Mouse (Mus musculus) limb, embryonic 10.5 days (tissue): Measurements from ENCODE around the gene Asgr1. TPM values are rescaled to one million over a fixed set of nuclear protein-coding genes. Genes with fewer than 3 reads are reported as not detected.
"Not testable (repeated sequence)": the region's sequence is repeated elsewhere in the genome, so short reads cannot be mapped to it uniquely, and the experiment has no call there.

Experiments
- DNase-seq: peaks from one replicate; pipeline ENCODE4 v3.0.0-alpha.2; 2017; ENCODE audit warnings: low spot score
- H3K27ac ChIP-seq: fragments of 300-500 bp; sonication (generic); 2 replicates; pipeline ENCODE4 v1.5.1; 2016; ENCODE audit warnings: mild to moderate bottlenecking
- H3K27me3 ChIP-seq: fragments of 300-500 bp; sonication (generic); 2 replicates; pipeline ENCODE4 v1.6.1; 2016; ENCODE audit warnings: low read depth, mild to moderate bottlenecking; ENCODE audit not compliant: poor library complexity, severe bottlenecking
- H3K36me3 ChIP-seq: fragments of 300-500 bp; sonication (generic); 2 replicates; pipeline ENCODE4 v1.6.1; 2016; ENCODE audit warnings: mild to moderate bottlenecking, moderate library complexity
- H3K4me1 ChIP-seq: fragments of 300-500 bp; sonication (generic); 2 replicates; pipeline ENCODE4 v1.6.1; 2016
- H3K4me3 ChIP-seq: fragments of 300-500 bp; sonication (generic); 2 replicates; pipeline ENCODE4 v1.5.1; 2016; ENCODE audit warnings: mild to moderate bottlenecking, moderate library complexity
- H3K9me3 ChIP-seq: fragments of 300-500 bp; sonication (generic); replicated peaks from 2 replicates; pipeline ENCODE4 v1.6.1; 2016; ENCODE audit warnings: mild to moderate bottlenecking
- WGBS: fragments of 180-500 bp; shearing (Covaris S2); methylation state at CpG from one replicate; pipeline ENCODE4 v1.1.7; 2016; 5-methylcytosine and 5-hydroxymethylcytosine counted together
- polyA plus RNA-seq: library from polyadenylated mRNA; unstranded; fragments of >200 nt; fragmentation: Nextera tagmentation; extraction: Ambion mirVana; gene quantifications from 2 replicates; pipeline ENCODE4 v1.2.1, GENCODE M21; 2016

Asgr1 gene
- polyA plus RNA-seq, 1 experiment from 2014 or later, result 0.71 TPM

GRCm38 (mm10) chr11:70055618-70056214, 1.8 kb downstream of the Asgr1 start:
- H3K4me3 ChIP-seq, result peak overlapping the region; percentile 24; the same call in 1 of the 2 replicates
- H3K27ac ChIP-seq, result peak overlapping the region; percentile 50
- 28% methylated on average over 18 of the region's 18 CpGs for WGBS
- peak; percentile 89 for DNase-seq
- peaks cover 15% of the 10 kb centered on the region for H3K27me3 ChIP-seq
- no peaks in the 10 kb centered on the region for H3K36me3 ChIP-seq
- H3K4me1 ChIP-seq, result peaks cover 24% of the 10 kb centered on the region
- H3K9me3 ChIP-seq, result no peaks in the 10 kb centered on the region

- peaks cover 24% of the 10 kb centered on the region for H3K4me1 ChIP-seq
- H3K27ac ChIP-seq, result no peak overlapping the region
- DNase-seq, result no peak
- WGBS, result 90% methylated on average over 9 of the region's 9 CpGs
- no peaks in the 10 kb centered on the region for H3K9me3 ChIP-seq
- peaks cover 15% of the 10 kb centered on the region for H3K27me3 ChIP-seq
- no peaks in the 10 kb centered on the region for H3K36me3 ChIP-seq
- H3K4me3 ChIP-seq, result no peak overlapping the region
Measured at GRCm38 (mm10) chr11:70057805-70058204, 3.9 kb downstream of the Asgr1 start.

- Histone ChIP-seq H3K4me1 (peaks cover 23% of the 10 kb centered on the region), H3K27me3 (peaks cover 1% of the 10 kb centered on the region; the same call in 1 of the 2 replicates), H3K4me3 (no peak overlapping the region), H3K27ac (no peak overlapping the region), H3K36me3 (no peaks in the 10 kb centered on the region), H3K9me3 (peaks cover 3% of the 10 kb centered on the region; the same call in 1 of the 2 replicates)
- DNase-seq, result no peak
- 62% methylated on average over 6 of the region's 6 CpGs for WGBS
Measured at GRCm38 (mm10) chr11:70059930-70060329, 6.0 kb downstream of the Asgr1 start.

GRCm38 (mm10) chr11:70063053-70063452, 9.2 kb downstream of the Asgr1 start:
- Histone ChIP-seq H3K9me3 (peaks cover 3% of the 10 kb centered on the region; the same call in 1 of the 2 replicates), H3K4me3 (no peak overlapping the region), H3K4me1 (peaks cover 28% of the 10 kb centered on the region), H3K27me3 (no peaks in the 10 kb centered on the region), H3K27ac (no peak overlapping the region), H3K36me3 (no peaks in the 10 kb centered on the region)
- WGBS, result 72% methylated on average over 3 of the region's 3 CpGs
- no peak for DNase-seq

GRCm38 (mm10) chr11:70066701-70067100, 12.8 kb downstream of the Asgr1 start:
- Histone ChIP-seq H3K4me3 (no peak overlapping the region), H3K36me3 (no peaks in the 10 kb centered on the region), H3K27ac (peak overlapping the region; percentile 67), H3K9me3 (peaks cover 3% of the 10 kb centered on the region; the same call in 1 of the 2 replicates), H3K4me1 (peaks cover 44% of the 10 kb centered on the region), H3K27me3 (no peaks in the 10 kb centered on the region)
- WGBS, result 85% methylated on average over 4 of the region's 4 CpGs
- no peak for DNase-seq

- Histone ChIP-seq H3K27ac (no peak overlapping the region), H3K4me1 (peaks cover 44% of the 10 kb centered on the region), H3K27me3 (no peaks in the 10 kb centered on the region), H3K36me3 (no peaks in the 10 kb centered on the region), H3K4me3 (no peak overlapping the region), H3K9me3 (no peaks in the 10 kb centered on the region)
- WGBS, result 40% methylated on average over 3 of the region's 3 CpGs
- no peak for DNase-seq
Measured at GRCm38 (mm10) chr11:70068245-70068644, 14.4 kb downstream of the Asgr1 start.

GRCm38 (mm10) chr11:70070057-70070456, 16.2 kb downstream of the Asgr1 start:
- no peaks in the 10 kb centered on the region for H3K27me3 ChIP-seq
- 65% methylated on average over 6 of the region's 6 CpGs for WGBS

GRCm38 (mm10) chr11:70070603-70071002, 16.7 kb downstream of the Asgr1 start:
- Histone ChIP-seq H3K27ac (peak overlapping the region; percentile 25; the same call in 1 of the 2 replicates), H3K4me1 (peaks cover 50% of the 10 kb centered on the region)
- H3K9me3 ChIP-seq, DNase-seq, H3K4me3 ChIP-seq, H3K27me3 ChIP-seq, H3K36me3 ChIP-seq: not testable (repeated sequence)
- WGBS, result 81% methylated on average over 3 of the region's 3 CpGs

More at GRCm38 (mm10) chr11:70070057-70070456, 16.2 kb downstream of the Asgr1 start:
- Histone ChIP-seq H3K36me3 (no peaks in the 10 kb centered on the region), H3K27ac (no peak overlapping the region; the same call in 1 of the 2 replicates), H3K4me1 (peaks cover 53% of the 10 kb centered on the region), H3K9me3 (no peaks in the 10 kb centered on the region), H3K4me3 (no peak overlapping the region)
- no peak for DNase-seq

GRCm38 (mm10) chr11:70074379-70075071, 20.6 kb downstream of the Asgr1 start:
- Histone ChIP-seq H3K4me1 (peaks cover 17% of the 10 kb centered on the region; the same call in 1 of the 2 replicates), H3K36me3 (no peaks in the 10 kb centered on the region), H3K27ac (peak overlapping the region; percentile 56; the same call in 1 of the 2 replicates), H3K4me3 (no peak overlapping the region), H3K9me3 (no peaks in the 10 kb centered on the region), H3K27me3 (no peaks in the 10 kb centered on the region)
- 42% methylated on average over 17 of the region's 17 CpGs for WGBS
- DNase-seq, result peak; percentile 85

- Histone ChIP-seq H3K9me3 (no peaks in the 10 kb centered on the region), H3K36me3 (no peaks in the 10 kb centered on the region), H3K27me3 (no peaks in the 10 kb centered on the region), H3K4me1 (peaks cover 9% of the 10 kb centered on the region; the same call in 1 of the 2 replicates), H3K4me3 (no peak overlapping the region), H3K27ac (no peak overlapping the region)
- 94% methylated on average over 6 of the region's 6 CpGs for WGBS
- no peak for DNase-seq
Measured at GRCm38 (mm10) chr11:70075581-70075980, 21.7 kb downstream of the Asgr1 start.

- peaks cover 9% of the 10 kb centered on the region; the same call in 1 of the 2 replicates for H3K4me1 ChIP-seq
- DNase-seq, result no peak
Measured at GRCm38 (mm10) chr11:70077441-70077840, 23.6 kb downstream of the Asgr1 start.

GRCm38 (mm10) chr11:70079175-70079574, 25.3 kb downstream of the Asgr1 start:
- WGBS, result 77% methylated on average over 6 of the region's 6 CpGs
- no peaks in the 10 kb centered on the region for H3K36me3 ChIP-seq
- H3K27me3 ChIP-seq, result no peaks in the 10 kb centered on the region
- no peak overlapping the region for H3K27ac ChIP-seq
- H3K4me3 ChIP-seq, result no peak overlapping the region
- H3K9me3 ChIP-seq, result no peaks in the 10 kb centered on the region
- no peak for DNase-seq
- H3K4me1 ChIP-seq, result peaks cover 1% of the 10 kb centered on the region; the same call in 1 of the 2 replicates

More at GRCm38 (mm10) chr11:70077441-70077840, 23.6 kb downstream of the Asgr1 start:
- no peaks in the 10 kb centered on the region for H3K9me3 ChIP-seq
- H3K27ac ChIP-seq, result no peak overlapping the region
- no peaks in the 10 kb centered on the region for H3K27me3 ChIP-seq
- H3K36me3 ChIP-seq, result no peaks in the 10 kb centered on the region
- WGBS, result 68% methylated on average over 3 of the region's 3 CpGs
- no peak overlapping the region for H3K4me3 ChIP-seq

- Histone ChIP-seq H3K4me3 (no peak overlapping the region), H3K27me3 (no peaks in the 10 kb centered on the region), H3K9me3 (no peaks in the 10 kb centered on the region), H3K36me3 (no peaks in the 10 kb centered on the region), H3K27ac (no peak overlapping the region), H3K4me1 (no peaks in the 10 kb centered on the region; the same call in 1 of the 2 replicates)
- no peak for DNase-seq
- WGBS, result 90% methylated on average over 7 of the region's 7 CpGs
Measured at GRCm38 (mm10) chr11:70079928-70080327, 26.0 kb downstream of the Asgr1 start.
